Mouse (Mus musculus): ENCODE data around the gene Elovl5. TPM values are rescaled to one million over a fixed set of nuclear protein-coding genes. Genes with fewer than 3 reads are reported as not detected.

Gene Elovl5
- polyA plus RNA-seq, 1 experiment = 115 TPM

DNA sequence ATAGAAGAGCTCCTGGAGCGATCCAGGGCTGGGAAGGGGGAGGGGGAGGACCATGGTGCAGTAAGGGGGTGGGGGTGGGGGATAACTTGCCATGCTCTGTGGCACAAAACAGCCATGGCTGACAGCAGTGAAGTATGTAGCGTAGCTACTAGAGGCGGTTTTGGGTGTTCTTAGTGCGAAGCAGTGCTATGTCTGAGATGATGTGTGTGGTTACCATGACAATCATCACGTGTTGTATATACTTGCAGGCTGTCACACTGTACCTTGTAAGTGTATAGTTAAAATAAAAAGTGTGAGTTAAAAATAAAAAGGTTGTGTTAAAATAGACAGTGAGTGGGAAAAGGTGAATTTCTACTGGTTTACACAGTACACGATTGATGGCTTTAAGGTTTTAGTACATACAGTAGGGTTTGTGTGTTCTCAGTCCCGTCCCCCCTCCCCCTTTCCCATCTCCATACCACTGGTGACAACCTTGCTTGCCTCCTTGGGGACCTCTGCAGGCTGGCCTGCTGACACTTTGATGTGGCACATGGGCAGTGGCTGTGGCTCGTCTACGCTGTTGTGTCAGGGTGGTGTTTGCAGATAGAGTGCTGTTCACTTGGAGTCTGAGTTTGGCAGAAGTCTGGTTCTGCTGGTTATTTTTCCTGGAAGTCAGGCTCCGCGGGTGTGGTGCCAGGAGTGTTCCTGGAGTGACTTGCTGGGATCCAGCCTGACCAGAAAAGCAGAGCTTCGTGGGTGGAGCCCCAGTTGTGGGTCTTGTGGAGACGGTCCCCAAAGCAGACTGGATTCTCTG lies 21.8 kb downstream of the Elovl5 start:
- TF ChIP-seq POLR2A (IDR thresholded peaks at IDR 0.05; ENCODE audit: insufficient read depth, low read length) (no peak), EP300 (IDR thresholded peaks at IDR 0.05; ENCODE audit: insufficient read depth, low read depth, low read length) (no peak), CTCF (IDR thresholded peaks at IDR 0.05; ENCODE audit: low read depth, low read length) (no peak)
- no peak overlapping the region for H3K27ac ChIP-seq (ENCODE audit: insufficient read depth, low read length)
- peaks cover 2% of the 10 kb centered on the region for H3K4me1 ChIP-seq (ENCODE audit: control insufficient read depth, insufficient read depth, low read length)

DNA sequence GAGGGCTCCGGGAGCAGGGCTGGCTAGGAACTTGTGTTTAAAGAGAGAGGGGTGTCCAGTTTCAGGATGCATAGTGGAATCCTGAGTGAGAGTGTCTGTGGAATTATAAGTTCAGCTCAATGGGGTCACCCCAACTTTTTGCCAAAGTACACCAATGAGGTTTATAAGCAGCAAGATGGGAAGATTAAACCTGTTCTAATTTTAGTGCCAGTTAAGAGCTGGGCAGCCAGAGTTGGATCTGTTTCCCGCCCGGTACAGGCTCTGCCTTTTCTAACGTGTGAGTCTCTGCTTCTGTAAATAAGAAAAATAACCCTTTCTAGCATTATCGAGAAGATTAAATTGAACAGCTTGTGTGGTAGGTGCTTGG lies 22.4 kb downstream of the Elovl5 start:
- no peak overlapping the region for H3K9ac ChIP-seq (ENCODE audit: low read depth, poor library complexity, severe bottlenecking)
- H3K9me3 ChIP-seq (replicated peaks; ENCODE audit: control insufficient read depth, insufficient read depth, low read length, poor library complexity, severe bottlenecking) = no peaks in the 10 kb centered on the region
- no peaks in the 10 kb centered on the region for H3K27me3 ChIP-seq (ENCODE audit: control insufficient read depth, insufficient read depth, low read length, poor library complexity, severe bottlenecking)
- H3K36me3 ChIP-seq (ENCODE audit: control insufficient read depth, insufficient read depth, low read length, poor library complexity, severe bottlenecking) = no peaks in the 10 kb centered on the region
- H3K27ac ChIP-seq (ENCODE audit: insufficient read depth, low read length) = no peak overlapping the region
- no peak overlapping the region for H3K4me3 ChIP-seq (ENCODE audit: low read depth, low read length)
- TF ChIP-seq EP300 (IDR thresholded peaks at IDR 0.05; ENCODE audit: insufficient read depth, low read depth, low read length) (no peak), POLR2A (IDR thresholded peaks at IDR 0.05; ENCODE audit: insufficient read depth, low read length) (no peak), CTCF (IDR thresholded peaks at IDR 0.05; ENCODE audit: low read depth, low read length) (no peak)
- peaks cover 2% of the 10 kb centered on the region for H3K4me1 ChIP-seq (ENCODE audit: control insufficient read depth, insufficient read depth, low read length)

More for the DNA sequence above, 21.8 kb downstream of the Elovl5 start:
- no peak overlapping the region for H3K9ac ChIP-seq (ENCODE audit: low read depth, poor library complexity, severe bottlenecking)
- H3K4me3 ChIP-seq (ENCODE audit: low read depth, low read length) = no peak overlapping the region
- no peaks in the 10 kb centered on the region for H3K27me3 ChIP-seq (ENCODE audit: control insufficient read depth, insufficient read depth, low read length, poor library complexity, severe bottlenecking)
- H3K9me3 ChIP-seq (replicated peaks; ENCODE audit: control insufficient read depth, insufficient read depth, low read length, poor library complexity, severe bottlenecking) = no peaks in the 10 kb centered on the region
- no peaks in the 10 kb centered on the region for H3K36me3 ChIP-seq (ENCODE audit: control insufficient read depth, insufficient read depth, low read length, poor library complexity, severe bottlenecking)

DNA sequence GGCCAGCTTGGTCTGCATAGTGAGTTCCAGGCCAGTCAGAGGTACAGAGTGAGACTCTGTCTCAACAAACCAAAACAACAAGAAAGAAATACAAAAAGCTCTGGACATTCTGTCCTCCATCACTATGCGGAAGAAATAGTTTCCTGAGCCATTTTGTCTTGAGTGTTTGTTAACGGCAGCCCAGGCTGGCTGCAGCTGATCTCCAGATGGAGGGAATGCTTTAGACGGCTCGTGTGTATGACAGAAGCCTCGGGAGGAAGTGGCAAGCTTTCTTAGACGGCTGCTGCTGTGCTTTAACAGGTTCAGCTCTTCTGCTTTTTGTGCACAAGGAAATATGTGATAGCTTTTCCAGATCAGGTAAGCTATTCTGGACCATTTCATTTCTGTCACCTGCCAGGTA lies 23.9 kb downstream of the Elovl5 start:
- Histone ChIP-seq H3K4me1 (ENCODE audit: control insufficient read depth, insufficient read depth, low read length) (peaks cover 2% of the 10 kb centered on the region), H3K9me3 (replicated peaks; ENCODE audit: control insufficient read depth, insufficient read depth, low read length, poor library complexity, severe bottlenecking) (no peaks in the 10 kb centered on the region), H3K9ac (ENCODE audit: low read depth, poor library complexity, severe bottlenecking) (no peak overlapping the region), H3K27me3 (ENCODE audit: control insufficient read depth, insufficient read depth, low read length, poor library complexity, severe bottlenecking) (no peaks in the 10 kb centered on the region), H3K4me3 (ENCODE audit: low read depth, low read length) (no peak overlapping the region), H3K27ac (ENCODE audit: insufficient read depth, low read length) (no peak overlapping the region), H3K36me3 (ENCODE audit: control insufficient read depth, insufficient read depth, low read length, poor library complexity, severe bottlenecking) (no peaks in the 10 kb centered on the region)
- no peak for TF ChIP-seq CTCF (IDR thresholded peaks at IDR 0.05; ENCODE audit: low read depth, low read length)

DNA sequence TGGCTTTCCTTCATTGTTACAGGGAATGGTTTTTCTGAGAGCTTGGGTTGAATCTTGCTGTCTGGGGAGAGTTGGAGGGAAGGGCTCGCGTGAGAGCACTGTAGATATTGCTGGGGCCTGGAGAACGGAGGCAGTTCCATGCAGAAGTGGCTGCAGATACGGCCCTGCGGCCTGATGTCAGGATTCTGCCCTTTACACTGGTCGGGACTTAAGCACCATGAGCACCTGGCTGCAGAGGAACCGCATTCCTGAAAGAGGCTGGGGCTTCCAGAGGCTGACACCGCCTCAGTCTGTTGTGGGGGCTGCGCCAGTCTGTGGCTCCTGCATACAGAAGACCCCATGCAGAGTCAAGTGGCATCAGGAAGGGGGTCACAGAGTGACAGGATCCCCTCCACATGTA lies 24.7 kb downstream of the Elovl5 start:
- Histone ChIP-seq H3K36me3 (ENCODE audit: control insufficient read depth, insufficient read depth, low read length, poor library complexity, severe bottlenecking) (no peaks in the 10 kb centered on the region), H3K4me1 (ENCODE audit: control insufficient read depth, insufficient read depth, low read length) (peaks cover 2% of the 10 kb centered on the region), H3K9ac (ENCODE audit: low read depth, poor library complexity, severe bottlenecking) (no peak overlapping the region), H3K4me3 (ENCODE audit: low read depth, low read length) (no peak overlapping the region), H3K27me3 (ENCODE audit: control insufficient read depth, insufficient read depth, low read length, poor library complexity, severe bottlenecking) (no peaks in the 10 kb centered on the region), H3K27ac (ENCODE audit: insufficient read depth, low read length) (no peak overlapping the region), H3K9me3 (replicated peaks; ENCODE audit: control insufficient read depth, insufficient read depth, low read length, poor library complexity, severe bottlenecking) (no peaks in the 10 kb centered on the region)
- TF ChIP-seq CTCF (IDR thresholded peaks at IDR 0.05; ENCODE audit: low read depth, low read length) (no peak), POLR2A (IDR thresholded peaks at IDR 0.05; ENCODE audit: insufficient read depth, low read length) (no peak)

DNA sequence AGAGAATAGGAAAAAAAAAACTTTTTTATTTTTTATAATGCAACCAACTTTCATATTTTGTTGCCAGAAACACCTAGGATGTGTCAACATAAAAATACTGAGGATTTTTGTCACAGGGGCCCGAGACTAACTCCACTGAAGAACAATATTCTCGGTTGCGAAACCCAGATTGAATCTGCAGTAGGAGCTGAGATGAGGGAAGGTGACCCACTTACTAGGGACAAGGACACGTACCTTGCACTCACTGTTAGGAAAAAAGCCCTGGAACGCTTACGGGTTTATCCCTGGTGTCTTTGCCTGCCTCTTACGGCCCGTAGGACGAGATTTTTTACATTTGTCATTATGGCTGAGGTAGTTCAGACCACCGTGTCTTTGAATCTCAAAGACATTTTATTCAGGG lies 25.2 kb downstream of the Elovl5 start:
- Histone ChIP-seq H3K36me3 (ENCODE audit: control insufficient read depth, insufficient read depth, low read length, poor library complexity, severe bottlenecking) (no peaks in the 10 kb centered on the region), H3K4me1 (ENCODE audit: control insufficient read depth, insufficient read depth, low read length) (peaks cover 2% of the 10 kb centered on the region), H3K27ac (ENCODE audit: insufficient read depth, low read length) (no peak overlapping the region), H3K9me3 (replicated peaks; ENCODE audit: control insufficient read depth, insufficient read depth, low read length, poor library complexity, severe bottlenecking) (no peaks in the 10 kb centered on the region), H3K27me3 (ENCODE audit: control insufficient read depth, insufficient read depth, low read length, poor library complexity, severe bottlenecking) (no peaks in the 10 kb centered on the region), H3K9ac (ENCODE audit: low read depth, poor library complexity, severe bottlenecking) (no peak overlapping the region), H3K4me3 (ENCODE audit: low read depth, low read length) (no peak overlapping the region)
- TF ChIP-seq POLR2A (IDR thresholded peaks at IDR 0.05; ENCODE audit: insufficient read depth, low read length) = no peak
- TF ChIP-seq CTCF (IDR thresholded peaks at IDR 0.05; ENCODE audit: low read depth, low read length) = no peak
- no peak for TF ChIP-seq EP300 (IDR thresholded peaks at IDR 0.05; ENCODE audit: insufficient read depth, low read depth, low read length)

DNA sequence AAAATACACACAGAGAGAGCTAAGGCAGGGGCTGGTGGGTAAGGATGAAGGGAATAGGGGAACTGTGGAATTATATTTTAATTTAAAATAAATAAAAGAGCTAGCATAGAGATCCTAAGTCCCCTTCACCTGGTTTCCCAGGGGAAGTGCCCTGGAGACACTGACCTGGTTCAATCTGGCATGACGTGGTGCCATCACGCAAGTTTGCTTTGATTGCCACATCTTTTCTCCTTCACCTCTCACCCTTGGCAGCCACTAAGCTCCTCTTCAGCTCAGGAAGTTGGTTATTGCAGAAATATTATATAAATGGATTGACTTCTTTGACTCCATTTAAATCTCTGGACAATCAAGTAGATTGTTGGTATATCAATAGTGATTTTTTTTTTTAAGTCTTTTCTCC lies 26.2 kb downstream of the Elovl5 start:
- no peak for TF ChIP-seq CTCF (IDR thresholded peaks at IDR 0.05; ENCODE audit: low read depth, low read length)
- TF ChIP-seq POLR2A (IDR thresholded peaks at IDR 0.05; ENCODE audit: insufficient read depth, low read length) = no peak
- TF ChIP-seq EP300 (IDR thresholded peaks at IDR 0.05; ENCODE audit: insufficient read depth, low read depth, low read length) = no peak
- Histone ChIP-seq H3K27ac (ENCODE audit: insufficient read depth, low read length) (no peak overlapping the region), H3K9ac (ENCODE audit: low read depth, poor library complexity, severe bottlenecking) (no peak overlapping the region), H3K36me3 (ENCODE audit: control insufficient read depth, insufficient read depth, low read length, poor library complexity, severe bottlenecking) (no peaks in the 10 kb centered on the region), H3K9me3 (replicated peaks; ENCODE audit: control insufficient read depth, insufficient read depth, low read length, poor library complexity, severe bottlenecking) (no peaks in the 10 kb centered on the region), H3K4me3 (ENCODE audit: low read depth, low read length) (no peak overlapping the region), H3K27me3 (ENCODE audit: control insufficient read depth, insufficient read depth, low read length, poor library complexity, severe bottlenecking) (no peaks in the 10 kb centered on the region), H3K4me1 (ENCODE audit: control insufficient read depth, insufficient read depth, low read length) (peaks cover 2% of the 10 kb centered on the region)

Measured in ES-Bruce4 (cell line).